Mouse (Mus musculus): ENCODE measurements around the gene Enah.

Enah gene

DNA sequence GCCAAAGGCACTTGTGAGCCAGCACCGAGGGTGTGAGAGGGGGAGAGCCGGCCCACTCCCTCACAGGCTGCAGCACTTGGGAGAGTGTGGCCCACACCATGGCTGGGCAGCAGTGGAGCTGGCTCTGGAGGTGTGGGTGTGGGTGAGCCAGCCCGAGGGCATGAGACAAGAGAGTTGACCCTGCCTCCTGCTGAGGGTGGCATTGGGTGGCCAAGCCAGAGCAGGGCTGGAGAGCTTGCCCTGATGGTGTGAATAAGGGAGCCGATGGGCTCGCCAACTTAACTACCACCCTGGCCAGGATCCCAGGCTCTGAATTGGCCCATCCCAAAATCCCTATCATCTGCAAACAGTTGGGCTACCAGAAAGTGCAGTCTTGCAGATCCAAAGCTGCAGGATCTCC is 141.4 kb downstream of the Enah start:
- no peak for DNase-seq (ENCODE audit: low read depth, low spot score)

DNA sequence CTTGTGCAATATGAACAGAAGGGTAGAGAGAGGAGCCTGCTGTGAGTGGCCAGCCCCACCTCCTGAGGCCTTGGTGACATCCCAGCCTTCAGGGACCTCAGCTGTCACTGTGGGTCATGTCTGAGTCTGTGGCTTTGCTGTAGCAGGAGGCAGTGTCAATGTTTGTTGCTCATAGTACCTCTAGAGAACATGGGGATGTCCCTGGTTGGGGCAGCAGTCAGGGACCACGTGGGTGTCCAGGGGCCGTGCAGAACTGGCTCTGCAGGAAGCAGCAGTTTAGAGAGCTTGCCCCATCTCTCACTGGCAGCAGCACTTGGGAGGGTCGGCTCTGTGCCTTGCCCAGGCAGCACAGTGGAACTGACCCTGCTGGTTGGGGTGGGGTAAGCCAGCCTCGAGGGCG is 142.7 kb downstream of the Enah start:
- no peak for DNase-seq (ENCODE audit: low read depth, low spot score)

DNA sequence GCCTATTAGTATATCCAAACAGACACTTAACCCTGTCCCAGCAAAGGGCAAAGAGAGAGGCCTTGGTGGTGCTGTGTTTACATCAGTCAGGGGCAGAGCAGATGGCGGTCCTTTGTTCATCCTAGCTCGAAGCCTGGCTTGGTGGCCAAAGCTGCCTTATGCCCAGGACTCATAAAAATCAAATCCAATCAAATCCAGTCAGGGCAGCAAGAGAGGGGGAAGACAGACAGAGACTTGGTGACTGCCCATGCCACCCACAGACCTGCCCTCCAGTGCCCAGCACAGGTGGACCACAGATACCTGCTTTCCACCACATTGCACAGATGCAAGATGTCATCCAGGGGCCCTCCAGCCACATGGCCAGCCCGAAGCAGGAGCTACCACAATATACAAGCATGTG is 143.1 kb downstream of the Enah start:
- DNase-seq (ENCODE audit: low read depth, low spot score) = no peak

DNA sequence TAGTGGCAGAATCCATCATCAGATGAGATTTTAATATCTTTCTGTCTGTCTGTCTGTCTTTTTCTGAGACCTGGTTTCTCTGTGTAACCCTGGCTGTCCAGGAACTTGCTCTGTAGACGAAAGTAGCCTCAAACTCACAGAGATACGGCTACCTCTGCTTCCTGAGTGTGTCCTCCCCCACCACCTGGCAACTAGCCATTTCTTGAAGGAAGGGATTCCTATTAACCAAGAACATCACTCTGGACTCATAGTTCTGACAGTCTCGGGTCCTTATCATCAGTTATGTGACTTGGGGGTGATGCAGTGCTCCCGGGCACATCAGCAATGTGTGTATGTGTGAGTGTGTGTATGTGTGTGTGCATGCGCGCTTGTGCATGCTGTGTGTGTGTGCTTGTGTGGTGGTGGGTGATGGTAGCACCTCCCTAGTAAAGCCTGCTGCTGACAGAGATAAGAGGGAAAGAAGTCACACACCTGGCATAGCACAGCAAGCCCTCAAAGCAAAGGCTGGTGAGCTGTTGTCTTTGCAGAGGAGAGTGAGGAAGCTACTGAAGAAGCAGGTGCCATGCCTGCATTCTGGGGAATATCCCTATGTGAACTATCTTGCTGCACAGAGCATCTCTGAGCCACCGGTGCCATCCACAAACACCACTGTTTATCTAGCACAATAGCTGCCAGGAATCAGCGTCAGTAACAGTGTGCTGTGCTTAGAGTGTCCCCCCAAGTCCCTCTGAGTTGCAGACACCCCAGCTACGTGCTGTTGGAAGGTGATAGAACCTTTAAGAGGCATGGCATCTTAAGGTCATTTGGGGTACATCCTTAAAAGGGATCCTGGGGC is 146.5 kb downstream of the Enah start:
- no peak for DNase-seq (ENCODE audit: low read depth, low spot score)

DNA sequence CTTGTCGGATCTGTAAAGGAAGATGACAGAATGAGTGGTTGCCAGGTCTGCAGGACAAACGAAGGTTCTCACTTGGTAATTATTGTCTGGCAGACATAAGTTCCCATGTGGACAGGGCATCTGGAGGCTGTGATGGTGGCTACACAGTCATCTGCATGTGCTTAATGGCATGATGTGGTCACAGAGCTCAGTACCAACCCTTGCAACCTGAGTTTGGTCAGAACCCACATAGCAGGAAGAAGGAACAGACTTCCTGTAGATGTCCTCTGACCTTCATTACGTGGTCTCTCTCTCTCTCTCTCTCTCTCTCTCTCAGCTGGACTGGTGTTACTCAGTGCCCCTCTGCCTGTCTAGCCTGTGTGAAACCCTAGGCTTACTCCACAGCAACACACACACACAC is 147.2 kb downstream of the Enah start:
- DNase-seq (ENCODE audit: low read depth, low spot score) = no peak

DNA sequence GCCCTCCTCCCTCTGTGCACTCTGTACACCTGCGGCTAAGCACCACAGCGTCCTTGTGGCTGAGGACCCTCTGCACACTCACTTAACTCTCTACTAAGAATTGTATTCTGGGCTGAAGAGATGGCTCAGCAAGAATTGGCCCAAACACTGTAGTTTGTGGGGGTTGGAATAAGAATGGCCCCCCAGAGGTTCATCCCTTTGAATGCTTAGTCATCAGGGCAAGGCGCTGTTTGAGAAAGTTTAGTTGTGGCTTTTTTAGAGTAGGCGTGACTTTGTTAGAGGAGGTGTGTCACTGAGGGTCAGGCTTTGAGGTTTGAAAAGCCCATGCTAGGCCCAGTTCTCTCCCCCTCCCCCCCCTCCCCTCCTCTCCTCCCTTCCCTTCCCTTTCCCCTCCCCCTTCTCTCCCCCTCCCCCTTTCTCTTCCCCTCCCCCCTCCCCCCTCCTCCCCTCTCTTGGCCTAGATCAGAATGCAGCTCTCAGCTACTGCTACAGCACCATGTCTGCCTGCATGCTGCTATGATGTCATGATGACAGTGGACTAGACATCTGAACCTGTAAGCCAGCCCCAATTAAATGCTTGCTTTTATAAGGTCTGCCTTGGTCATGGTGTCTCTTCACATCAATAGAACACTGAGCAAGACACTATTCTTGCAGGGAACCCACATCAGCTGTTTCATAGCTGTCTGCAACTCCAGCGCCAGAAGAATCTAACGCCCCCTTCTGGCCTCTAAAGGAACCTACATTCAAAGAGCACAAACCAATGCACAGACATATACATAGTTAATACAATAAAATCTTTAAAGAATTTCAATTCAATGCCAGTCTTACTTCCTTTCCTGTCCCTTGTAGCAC is 153.1 kb downstream of the Enah start:
- peak; percentile 45 for DNase-seq (ENCODE audit: low read depth, low spot score)

DNA sequence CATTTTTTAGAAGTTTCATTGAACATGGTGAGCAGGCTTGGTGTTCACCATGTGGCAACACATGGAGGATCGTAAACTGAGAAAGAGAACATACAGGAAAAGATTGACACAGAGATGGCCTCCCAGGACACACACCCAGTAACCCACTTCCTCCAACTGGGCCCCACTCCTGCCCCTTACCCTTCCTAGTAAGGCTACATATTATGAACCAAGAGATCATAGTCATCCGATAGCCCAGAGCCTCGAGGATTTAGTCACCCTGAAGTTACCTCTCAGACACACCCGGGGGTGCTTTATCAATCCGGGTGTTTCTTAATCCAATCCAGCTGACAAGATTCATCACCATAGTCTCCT is 153.9 kb downstream of the Enah start:
- no peak for DNase-seq (ENCODE audit: low read depth, low spot score)

DNA sequence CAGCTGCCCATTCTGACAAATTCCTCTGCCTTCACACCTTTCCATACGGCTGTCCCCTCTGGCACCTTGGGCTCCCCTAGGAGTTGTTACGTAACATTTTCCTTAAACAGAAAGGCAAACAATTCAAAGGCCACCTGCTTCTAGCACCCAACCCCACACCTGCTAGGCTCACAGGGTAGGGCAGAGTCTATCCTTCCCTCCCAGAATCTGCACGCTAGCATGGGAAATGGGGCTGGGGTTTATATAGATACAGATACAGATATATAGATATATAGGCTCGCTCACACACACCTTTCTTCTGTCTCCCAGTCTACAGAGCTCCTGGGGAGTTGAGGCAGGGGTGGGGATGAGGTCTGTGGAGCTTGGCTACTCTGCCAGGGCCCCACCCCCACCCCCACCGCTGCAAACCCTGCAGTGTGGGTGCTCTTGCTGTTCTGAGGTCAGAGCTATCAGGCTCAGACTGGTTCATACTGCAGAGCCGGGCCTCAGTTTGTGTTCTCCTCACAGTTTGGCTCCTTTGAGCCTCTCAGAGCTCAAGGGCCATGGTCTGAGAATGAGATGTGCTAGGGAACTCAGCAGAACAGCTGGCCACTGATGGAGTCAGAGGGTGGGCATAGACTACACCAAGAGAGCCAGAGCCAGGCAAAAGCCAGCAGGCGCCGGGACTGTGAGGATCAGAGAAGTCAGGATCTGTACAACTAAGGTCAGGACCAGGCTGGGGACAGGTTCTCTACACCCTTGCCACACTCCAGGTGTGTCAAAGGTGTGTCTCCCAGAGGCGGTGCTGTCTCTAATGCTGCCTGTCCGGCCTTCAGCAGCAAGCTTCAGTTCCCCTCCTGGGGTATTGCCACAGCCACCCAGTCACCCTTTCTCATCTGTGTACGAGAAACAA is 154.6 kb downstream of the Enah start:
- DNase-seq (ENCODE audit: low read depth, low spot score) = no peak

DNA sequence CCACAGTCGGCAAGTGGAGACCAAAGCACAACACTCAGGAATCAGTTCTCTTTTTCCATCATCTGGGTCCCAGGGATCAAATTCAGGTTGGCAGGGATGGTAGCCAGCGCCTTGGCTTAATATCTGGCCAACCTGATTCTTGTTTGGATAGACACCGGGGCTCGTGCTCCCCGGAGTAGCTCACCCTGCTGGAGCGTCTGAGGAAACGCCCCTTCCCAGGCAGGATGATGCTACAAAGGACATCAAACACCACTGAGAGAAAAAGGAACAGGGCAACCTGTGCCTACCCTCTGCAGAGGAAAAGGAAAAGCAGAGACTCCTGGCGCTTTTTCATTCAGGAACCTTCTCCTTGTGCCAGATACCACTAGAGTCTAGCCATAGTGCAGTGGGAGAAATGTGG is 156.4 kb downstream of the Enah start:
- DNase-seq (ENCODE audit: low read depth, low spot score) = no peak

DNA sequence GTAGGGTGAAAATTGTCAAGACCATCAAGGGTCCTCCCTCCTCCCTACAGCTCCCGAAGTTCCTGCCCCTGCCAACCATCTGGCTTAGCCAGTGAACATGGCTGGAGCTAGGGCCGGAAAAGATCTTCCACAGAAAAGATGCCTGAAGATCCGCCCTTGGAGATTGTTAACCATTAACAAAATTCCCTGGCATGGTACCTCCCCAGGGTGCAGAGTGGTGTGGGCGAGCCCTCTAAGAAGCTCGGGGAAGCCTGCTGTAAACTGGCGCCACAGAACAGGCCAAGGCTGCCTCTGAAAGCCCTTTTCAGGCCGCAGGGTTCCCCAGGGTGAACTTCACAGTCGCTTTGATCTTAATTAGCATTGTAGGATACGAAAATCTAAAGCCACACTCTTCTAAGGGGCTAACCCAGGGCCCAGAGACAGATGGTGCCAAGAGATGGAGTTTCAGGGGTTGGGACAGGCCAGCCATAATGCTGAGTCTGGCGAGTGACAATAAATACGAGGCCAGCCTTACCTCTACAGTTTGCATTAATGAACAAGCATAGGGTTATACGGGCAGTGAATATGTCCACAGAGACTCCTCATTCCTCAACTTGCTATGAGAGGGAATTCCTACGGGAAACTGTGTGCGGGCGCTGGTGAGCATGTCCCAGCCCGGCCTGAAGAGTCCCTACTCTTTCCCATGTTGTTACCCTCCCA is 157.0 kb downstream of the Enah start:
- no peak for DNase-seq (ENCODE audit: low read depth, low spot score)

DNA sequence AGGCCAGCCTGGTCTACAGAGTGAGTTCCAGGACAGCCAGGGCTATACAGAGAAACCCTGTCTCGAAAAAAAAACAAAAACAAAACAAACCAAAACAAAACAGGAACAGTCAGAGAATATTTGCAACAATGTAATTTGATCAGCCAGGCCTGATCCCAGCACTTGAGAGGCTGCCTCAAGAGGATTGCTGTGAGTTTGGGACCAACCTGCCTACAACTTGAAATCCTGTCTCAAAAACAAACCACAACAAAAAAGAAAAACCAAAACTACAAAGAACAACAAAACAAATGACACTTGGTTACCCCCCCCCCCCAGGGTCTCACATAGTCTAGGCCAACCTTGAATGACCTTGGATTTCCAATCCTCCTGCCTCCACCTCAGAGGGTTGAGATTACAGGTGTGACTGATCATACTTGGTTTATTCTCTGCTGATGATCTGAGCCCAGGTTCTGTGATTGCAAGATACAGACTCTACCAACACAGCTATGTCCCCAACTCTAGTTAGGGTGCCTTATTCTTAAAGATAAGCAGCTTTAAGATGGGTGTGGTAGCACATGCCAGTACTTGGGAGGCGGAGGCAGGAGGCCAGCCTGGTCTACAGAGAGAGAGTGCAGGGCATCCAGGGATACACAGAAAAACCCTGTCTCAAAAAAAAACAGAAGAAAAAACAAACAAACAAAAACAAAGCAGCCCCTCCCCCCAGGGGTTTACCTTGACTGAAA is 158.4 kb downstream of the Enah start:
- DNase-seq (ENCODE audit: low read depth, low spot score) = peak; percentile 39

DNA sequence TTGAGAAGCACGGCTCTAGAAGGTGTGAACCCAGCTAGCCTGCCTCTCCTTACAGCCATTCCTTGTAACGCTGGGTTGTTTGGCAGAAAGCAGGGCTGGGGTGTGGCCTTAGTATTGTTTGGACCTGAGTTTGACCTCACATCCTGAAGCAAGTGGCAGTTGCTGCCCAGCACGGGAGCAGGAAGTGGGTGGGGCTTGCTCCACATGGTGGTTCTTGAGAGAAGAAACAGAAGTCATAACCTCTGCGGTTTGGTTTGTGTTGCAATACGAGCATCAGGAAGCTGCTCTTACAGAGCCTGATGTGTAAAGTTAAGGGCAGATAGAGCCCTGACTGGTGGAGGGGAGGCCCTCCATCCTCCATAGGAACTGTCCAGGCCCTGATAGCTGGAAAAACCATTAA is 159.1 kb downstream of the Enah start:
- peak; percentile 90 for DNase-seq (ENCODE audit: low read depth, low spot score)

DNA sequence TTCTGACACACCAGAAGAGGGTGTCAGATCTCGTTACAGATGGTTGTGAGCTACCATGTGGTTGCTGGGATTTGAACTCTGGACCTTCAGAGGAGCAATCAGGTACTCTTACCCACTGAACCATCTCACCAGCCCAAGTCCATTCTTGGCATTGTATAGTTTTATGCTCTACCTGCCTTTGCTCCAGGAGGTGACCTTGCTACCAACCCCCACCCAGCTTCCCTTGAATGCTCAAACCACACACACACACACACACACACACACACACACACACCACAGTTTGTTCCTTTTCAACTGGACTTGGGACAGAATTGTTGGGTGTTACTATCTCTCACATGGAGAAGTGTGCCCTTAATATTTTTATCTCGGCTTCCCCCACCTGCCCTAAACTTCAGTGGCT is 163.5 kb downstream of the Enah start:
- no peak for DNase-seq (ENCODE audit: low read depth, low spot score)

DNA sequence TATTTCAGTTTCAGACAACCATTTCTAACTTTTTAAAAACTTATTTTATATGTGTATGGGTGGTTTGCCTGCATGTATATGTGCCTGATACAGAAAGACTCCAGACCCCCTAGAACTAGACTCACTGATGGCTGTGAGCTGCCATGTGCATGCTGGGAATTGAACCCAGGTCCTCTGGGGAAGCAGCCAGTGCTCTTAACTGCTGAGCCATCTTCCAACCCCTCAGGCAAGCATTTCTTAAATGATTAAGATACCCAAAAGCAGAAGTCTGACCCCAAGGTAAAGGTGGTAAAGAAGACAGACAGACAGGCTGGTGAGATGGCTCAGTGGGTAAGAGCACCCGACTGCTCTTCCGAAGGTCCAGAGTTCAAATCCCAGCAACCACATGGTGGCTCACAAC is 165.0 kb downstream of the Enah start:
- no peak for DNase-seq (ENCODE audit: low read depth, low spot score)

DNA sequence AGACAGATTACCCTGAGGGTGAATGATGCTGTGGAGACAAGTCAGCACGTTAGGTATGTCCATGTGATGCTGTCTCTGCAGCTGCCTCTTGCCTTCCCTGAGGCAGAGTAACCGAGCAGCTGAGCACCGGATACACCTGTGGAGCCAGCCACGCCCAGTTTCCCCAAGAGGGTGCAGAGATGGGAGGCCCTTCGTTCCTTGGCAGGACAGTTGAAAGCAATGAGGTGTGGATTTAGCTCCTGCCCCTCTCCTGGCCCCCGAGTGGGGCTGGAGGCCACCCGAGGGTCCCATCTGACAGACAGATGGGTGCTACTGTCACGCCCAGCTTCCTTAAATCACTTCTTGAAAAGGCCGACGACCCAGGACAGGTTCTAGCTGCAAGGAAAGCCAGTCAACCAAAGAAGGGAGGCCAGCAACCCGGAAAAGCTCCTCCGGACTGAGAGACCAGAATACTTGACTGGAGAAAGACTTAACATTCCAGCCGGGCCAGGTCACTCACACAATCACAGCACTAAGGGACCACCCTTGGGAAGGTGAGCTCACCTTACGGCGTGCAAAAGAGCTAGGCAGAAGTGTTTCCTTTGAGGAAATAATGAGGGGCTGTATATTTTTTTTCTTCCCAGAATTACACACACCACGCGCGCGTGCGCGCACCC is 166.6 kb downstream of the Enah start:
- DNase-seq (ENCODE audit: low read depth, low spot score) = peak; percentile 84

DNA sequence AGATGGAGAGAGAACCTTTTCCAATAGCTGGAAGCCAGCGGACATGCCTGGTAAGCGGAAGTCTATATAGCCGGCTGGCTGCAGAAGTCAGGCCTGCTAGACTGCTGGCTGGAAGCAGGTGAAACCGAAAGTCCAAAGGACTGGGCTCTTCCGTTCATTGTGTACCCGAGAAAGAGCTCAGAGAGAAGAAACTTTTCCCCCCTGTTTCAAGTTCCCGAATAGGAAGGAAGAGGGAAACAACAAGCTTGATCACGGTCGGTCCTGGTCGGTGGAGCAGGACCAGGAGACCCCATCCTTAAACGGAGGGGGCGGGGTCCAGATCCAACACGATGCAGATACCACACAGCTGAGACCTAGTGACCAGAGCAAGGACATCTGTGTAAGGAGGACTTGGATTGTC is 167.3 kb downstream of the Enah start:
- peak; percentile 49 for DNase-seq (ENCODE audit: low read depth, low spot score)

DNA sequence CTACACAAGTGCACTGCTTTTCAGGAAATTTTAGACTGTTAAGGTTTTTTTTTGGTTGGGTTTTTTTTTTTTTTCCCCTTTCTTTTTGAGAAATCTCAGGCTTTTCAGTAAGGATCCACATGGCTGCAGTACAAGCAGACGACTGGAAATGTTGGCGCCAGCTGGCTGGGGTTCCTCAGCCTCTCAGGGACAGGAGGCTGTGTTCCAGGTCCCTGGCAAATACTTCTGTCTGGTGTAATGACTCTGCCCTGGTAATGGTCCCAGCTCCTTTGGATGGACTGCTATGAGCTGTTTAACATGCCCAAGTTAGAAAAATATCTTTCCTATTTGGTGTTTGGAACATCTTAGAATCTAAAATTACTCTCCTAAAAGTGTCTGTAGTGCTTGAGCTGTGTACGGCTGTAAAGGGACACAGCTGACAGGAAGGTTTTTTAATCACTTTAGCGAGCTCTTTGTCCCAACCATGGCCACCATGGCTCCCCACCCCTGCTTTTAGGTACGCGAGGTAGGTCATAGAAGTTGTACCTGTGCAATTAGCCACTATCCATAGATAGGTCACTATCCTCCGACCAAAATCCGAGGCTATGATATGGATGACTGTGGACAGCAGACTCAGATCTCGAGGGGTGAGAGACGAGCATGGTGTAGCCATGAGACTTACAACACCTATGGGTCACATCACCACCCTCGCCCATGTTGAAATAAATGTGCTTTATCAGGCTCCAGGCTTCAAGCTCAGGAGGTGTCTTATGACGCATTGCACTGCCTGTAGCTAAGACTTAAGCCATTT is 168.1 kb downstream of the Enah start:
- no peak for DNase-seq (ENCODE audit: low read depth, low spot score)

DNA sequence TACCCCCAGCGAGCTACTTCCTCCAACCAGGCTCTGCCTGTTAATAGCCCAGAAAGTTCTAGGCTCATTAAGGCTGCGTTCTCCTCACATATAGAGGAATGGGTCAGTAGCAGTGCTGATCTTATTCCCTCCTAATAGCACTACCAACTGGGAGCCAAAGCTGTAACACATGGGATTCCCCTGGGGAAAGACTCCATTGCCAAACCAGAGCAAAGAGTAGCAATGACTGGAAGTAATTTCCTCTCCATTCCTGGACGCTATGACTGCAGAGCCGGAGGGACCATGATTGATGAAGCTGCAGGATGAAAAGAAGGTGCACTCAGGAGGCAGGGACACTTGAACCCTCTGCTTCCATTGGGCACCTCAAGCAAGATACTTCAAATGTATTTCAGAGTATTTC is 169.3 kb downstream of the Enah start:
- DNase-seq (ENCODE audit: low read depth, low spot score) = no peak

DNA sequence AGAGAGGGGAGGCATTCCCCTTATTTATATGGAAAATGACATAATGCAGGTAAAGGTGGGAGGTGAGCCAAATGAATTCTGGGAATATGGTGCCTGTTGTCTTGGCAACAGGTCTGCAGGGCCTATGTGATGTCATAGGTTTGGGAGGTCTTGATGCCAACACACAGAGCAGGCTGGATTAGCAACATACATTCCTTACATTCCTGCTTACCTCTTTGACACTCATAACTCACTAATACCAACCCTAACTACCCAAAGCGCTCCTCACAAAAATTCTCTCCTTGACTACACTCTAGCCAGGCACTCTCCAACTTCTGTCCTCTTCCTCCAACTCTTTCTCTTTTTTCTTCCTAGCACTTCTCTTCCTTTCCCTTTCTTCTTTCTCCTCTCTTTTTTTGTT is 171.6 kb downstream of the Enah start:
- no peak for DNase-seq (ENCODE audit: low read depth, low spot score)
